Mouse (Mus musculus) heart, embryonic 16.5 days (tissue): ENCODE measurements at regions not wholly inside any gene's neighbourhood (a gene's known extent, or its start where the extent isn't known, plus 50 kb on each side); places are given as distances from the start of the nearest gene placed in this dataset.
A peak's percentile ranks its signal among the peaks of the same experiment; 100 is the strongest.
"Not testable (repeated sequence)": the region's sequence is repeated elsewhere in the genome, so short reads cannot be mapped to it uniquely, and the experiment has no call there.

Experiments used
- ATAC-seq: fragments of 200-750 bp; cut with Nextera tagmentation; replicated peaks from 2 replicates; pipeline ENCODE4 v1.8.0; 2017; ENCODE audit warnings: moderate number of reproducible peaks; ENCODE audit not compliant: insufficient read depth, low FRiP score; ENCODE audit errors: extremely low read depth
- H3K27ac ChIP-seq: fragments of 300-500 bp; sonication (generic); 2 replicates; pipeline ENCODE4 v1.5.1; 2014; ENCODE audit warnings: mild to moderate bottlenecking, low read length, control low read depth, moderate library complexity
- H3K27me3 ChIP-seq: fragments of 300-500 bp; sonication (generic); 2 replicates; pipeline ENCODE4 v1.6.1; 2014; ENCODE audit warnings: low read length, mixed read lengths; ENCODE audit not compliant: control insufficient read depth, insufficient read depth
- H3K36me3 ChIP-seq: fragments of 300-500 bp; sonication (generic); 2 replicates; pipeline ENCODE4 v1.6.1; 2014; ENCODE audit not compliant: control insufficient read depth, insufficient read depth
- H3K4me1 ChIP-seq: fragments of 300-500 bp; sonication (generic); 2 replicates; pipeline ENCODE4 v1.6.1; 2014; ENCODE audit warnings: low read length, mixed read lengths; ENCODE audit not compliant: control insufficient read depth, insufficient read depth
- H3K4me2 ChIP-seq: fragments of 300-500 bp; sonication (generic); 2 replicates; pipeline ENCODE4 v1.6.1; 2014; ENCODE audit warnings: low read depth, mild to moderate bottlenecking, control low read depth, low read length
- H3K4me3 ChIP-seq: fragments of 300-500 bp; sonication (generic); 2 replicates; pipeline ENCODE4 v1.5.1; 2014; ENCODE audit warnings: mild to moderate bottlenecking, control low read depth, low read length
- H3K9ac ChIP-seq: fragments of 300-500 bp; sonication (generic); 2 replicates; pipeline ENCODE4 v1.6.1; 2014; ENCODE audit warnings: low read length, control low read depth
- H3K9me3 ChIP-seq: fragments of 300-500 bp; sonication (generic); replicated peaks from 2 replicates; pipeline ENCODE4 v1.6.1; 2016; ENCODE audit warnings: low read length; ENCODE audit not compliant: control insufficient read depth
- WGBS: fragments of 180-500 bp; shearing (Covaris S2); extraction: QIAGEN DNeasy Blood & Tissue Kit; methylation state at CpG from one replicate; pipeline ENCODE4 v1.1.7; 2014; 5-methylcytosine and 5-hydroxymethylcytosine counted together

DNA sequence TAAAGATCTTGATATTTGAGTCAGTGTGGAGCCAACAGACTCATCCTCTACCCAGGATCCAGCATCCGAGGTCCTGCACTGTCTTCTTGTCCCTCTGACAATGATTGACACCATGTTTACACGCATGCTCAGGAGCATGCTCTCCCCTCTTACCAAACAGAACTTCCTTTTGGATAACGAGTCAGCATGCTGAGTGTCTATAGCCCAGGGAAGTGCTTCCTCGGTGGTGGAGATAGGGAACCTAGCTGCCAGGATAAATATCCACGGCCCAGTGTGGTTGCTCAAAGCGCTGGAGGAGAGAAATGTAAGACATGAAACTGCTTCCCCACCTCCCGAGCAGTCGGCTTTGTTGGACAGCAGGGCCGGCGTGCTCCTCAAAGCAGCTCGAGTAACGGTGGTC is 99.7 kb upstream of the Slc38a2 start:
- H3K4me1 ChIP-seq = peaks cover 32% of the 10 kb centered on the region
- 47% methylated on average over 12 of the region's 12 CpGs for WGBS

DNA sequence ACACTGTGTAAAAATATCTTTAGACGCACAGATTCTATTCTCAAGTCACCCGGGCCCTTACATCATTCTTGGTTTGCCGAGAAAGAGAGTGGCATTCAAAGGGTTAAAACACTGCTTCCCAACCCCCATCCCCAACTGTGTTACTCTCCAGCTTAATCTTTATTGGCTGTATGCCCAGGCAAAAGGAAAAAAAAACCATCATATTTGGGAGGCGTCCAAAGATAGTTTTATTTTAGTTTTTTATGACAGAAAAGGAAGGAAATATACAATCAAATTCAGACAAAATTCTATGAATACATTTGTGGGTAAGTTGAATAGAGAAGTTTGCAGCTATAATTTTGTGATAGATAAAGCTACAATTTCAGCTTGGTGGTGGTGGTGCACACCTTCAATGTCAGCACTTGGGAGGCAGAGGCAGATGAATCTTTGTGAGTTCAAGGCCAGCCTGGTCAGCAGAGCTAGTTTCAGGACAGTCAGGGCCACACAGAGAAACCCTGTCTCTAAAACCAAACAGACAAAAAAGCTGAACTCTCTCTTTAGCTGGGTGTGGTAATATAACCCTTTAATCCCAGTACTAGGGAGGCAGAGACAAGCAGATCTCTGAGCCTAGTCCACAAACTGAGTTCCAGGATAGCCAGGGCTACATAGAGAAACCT is 98.2 kb upstream of the Slc38a2 start:
- Histone ChIP-seq H3K36me3 (no peaks in the 10 kb centered on the region), H3K9ac (no peak overlapping the region), H3K9me3 (no peaks in the 10 kb centered on the region), H3K4me3 (no peak overlapping the region), H3K4me1 (peaks cover 33% of the 10 kb centered on the region), H3K4me2 (no peak overlapping the region), H3K27me3 (no peaks in the 10 kb centered on the region), H3K27ac (peak overlapping the region; percentile 89)
- 26% methylated on average over 4 of the region's 4 CpGs for WGBS
- ATAC-seq = 0 out of 2 replicates have a peak, but pooled peaks have one; percentile 11

More for the DNA sequence above, 99.7 kb upstream of the Slc38a2 start:
- Histone ChIP-seq H3K9me3 (no peaks in the 10 kb centered on the region), H3K27ac (peak overlapping the region; percentile 68), H3K27me3 (no peaks in the 10 kb centered on the region), H3K4me3 (no peak overlapping the region), H3K36me3 (no peaks in the 10 kb centered on the region), H3K9ac (peak overlapping the region; percentile 41; the same call in 1 of the 2 replicates), H3K4me2 (no peak overlapping the region)
- ATAC-seq = 0 out of 2 replicates have a peak, but pooled peaks have one; percentile 21

DNA sequence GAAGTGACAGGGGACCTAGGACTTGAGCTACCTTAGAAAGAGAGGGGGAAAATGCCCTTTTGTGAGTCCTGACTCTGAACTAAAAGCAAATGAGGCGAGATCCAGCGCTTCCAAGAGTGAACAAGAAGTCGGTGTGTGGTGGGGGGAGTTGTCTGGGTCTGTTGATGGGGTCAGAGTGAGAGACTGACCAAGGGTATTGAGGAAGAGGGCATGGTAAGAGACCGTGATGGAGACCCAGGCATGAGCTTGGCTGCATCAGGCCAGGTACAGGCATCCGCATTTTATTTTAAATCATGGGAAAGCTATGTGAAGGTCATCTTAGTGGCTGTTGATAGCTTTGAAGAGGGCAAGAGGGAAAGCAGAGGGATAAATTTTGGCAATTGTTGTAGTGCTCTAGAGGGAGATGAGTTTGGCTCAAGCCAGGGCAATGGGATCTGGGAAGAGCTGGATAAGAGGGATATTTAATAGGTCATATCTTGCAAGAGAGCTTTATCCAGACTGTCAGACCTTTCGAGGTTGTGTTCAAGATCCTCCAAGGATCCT is 94.7 kb upstream of the Slc38a2 start:
- no peak overlapping the region for H3K4me3 ChIP-seq
- H3K27me3 ChIP-seq = no peaks in the 10 kb centered on the region
- H3K9me3 ChIP-seq = no peaks in the 10 kb centered on the region
- peak; percentile 65 for ATAC-seq
- peaks cover 38% of the 10 kb centered on the region for H3K4me1 ChIP-seq
- WGBS = 68% methylated on average over 6 of the region's 6 CpGs
- H3K36me3 ChIP-seq = no peaks in the 10 kb centered on the region
- no peak overlapping the region for H3K4me2 ChIP-seq
- H3K27ac ChIP-seq = peak overlapping the region; percentile 59
- H3K9ac ChIP-seq = no peak overlapping the region

DNA sequence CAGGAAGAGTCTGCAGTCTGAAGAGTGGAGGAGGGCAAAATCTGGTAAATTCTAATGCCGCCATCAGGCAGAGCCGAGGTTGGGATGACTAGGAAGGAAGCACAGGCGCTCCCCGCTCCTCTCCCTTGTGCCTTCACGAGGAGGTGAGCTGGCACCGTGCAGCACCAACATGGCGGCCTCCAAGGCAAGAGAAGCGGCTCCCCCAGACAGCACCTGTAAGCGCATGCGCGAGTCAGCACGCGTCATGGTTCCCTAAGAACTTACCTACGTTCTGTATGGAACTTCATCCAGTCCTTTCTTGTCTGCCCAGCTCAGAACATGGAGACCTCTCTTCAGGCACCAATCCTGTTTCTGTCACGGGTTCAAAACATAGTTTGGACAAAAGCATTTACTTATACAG is 93.7 kb upstream of the Slc38a2 start:
- Histone ChIP-seq H3K27me3 (no peaks in the 10 kb centered on the region), H3K36me3 (no peaks in the 10 kb centered on the region), H3K4me3 (no peak overlapping the region), H3K4me1 (peaks cover 33% of the 10 kb centered on the region), H3K9ac (no peak overlapping the region), H3K27ac (no peak overlapping the region), H3K4me2 (no peak overlapping the region), H3K9me3 (no peaks in the 10 kb centered on the region)
- WGBS = 97% methylated on average over 15 of the region's 15 CpGs
- no peak for ATAC-seq

DNA sequence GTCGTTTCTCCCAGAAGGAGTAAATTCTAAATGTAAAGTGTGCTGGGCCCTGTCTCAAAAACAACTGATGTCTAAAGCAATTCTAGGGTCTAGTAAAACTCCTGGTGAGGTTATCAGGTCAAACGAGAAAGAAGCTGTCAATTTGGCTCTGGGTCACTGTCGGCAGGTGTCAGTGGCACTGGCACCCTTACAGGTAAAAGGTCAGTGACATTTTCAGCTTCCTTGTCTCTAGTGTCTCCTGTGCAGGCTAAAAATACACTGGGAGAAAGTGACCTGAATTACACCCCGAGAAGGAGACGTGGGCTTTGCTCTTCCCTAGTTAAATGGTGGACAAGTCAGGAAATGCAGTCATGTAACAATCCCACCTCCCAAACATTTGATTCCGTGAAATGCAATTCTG is 91.8 kb upstream of the Slc38a2 start:
- no peaks in the 10 kb centered on the region for H3K36me3 ChIP-seq
- no peak overlapping the region for H3K4me3 ChIP-seq
- ATAC-seq = no peak
- H3K9ac ChIP-seq = no peak overlapping the region
- peaks cover 19% of the 10 kb centered on the region for H3K4me1 ChIP-seq
- peak overlapping the region; percentile 51; the same call in 1 of the 2 replicates for H3K27ac ChIP-seq
- H3K4me2 ChIP-seq = no peak overlapping the region
- no peaks in the 10 kb centered on the region for H3K9me3 ChIP-seq
- WGBS = 59% methylated on average over 6 of the region's 6 CpGs
- H3K27me3 ChIP-seq = no peaks in the 10 kb centered on the region

DNA sequence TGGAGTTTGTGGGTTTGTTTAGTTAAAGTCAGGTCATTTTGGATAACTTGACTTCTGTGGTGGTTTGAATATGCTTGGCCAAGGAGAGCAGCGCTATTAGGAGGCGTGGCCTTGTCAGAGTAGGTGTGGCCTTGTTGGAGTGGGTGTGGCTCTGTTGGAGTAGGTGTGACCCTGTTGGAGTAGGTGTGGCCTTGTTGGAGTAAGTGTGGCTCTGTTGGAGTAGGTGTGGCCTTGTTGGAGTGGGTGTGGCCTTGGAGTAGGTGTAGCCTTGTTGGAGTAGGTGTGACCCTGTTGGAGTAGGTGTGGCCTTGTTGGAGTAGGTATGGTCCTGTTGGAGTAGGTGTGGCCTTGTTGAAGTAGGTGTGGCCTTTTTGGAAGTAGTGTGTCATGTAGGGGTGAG is 88.4 kb upstream of the Slc38a2 start:
- not testable (repeated sequence) for H3K27me3 ChIP-seq, H3K4me1 ChIP-seq, H3K36me3 ChIP-seq, H3K9ac ChIP-seq, H3K9me3 ChIP-seq, H3K4me2 ChIP-seq, ATAC-seq, H3K4me3 ChIP-seq, H3K27ac ChIP-seq
- WGBS = 93% methylated on average over 2 of the region's 2 CpGs

DNA sequence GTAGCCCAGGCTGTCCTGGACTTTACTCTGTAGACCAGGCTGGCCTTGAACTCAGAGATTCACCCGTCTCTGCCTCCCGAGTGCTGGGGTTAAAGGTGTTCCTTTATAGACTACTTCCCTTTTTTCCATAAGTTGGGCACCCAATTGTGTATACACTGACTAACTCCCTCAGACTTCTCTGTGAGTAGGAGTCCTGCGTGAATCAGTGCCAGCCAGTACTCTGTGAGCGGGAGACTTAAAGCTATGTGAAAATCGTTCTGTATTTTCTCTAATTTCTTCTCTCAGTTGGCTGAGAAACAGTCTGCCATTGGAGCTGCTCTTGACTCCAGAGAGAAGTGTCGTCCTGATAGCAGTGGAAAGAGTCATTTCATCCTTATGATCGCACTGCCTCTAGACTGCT is 85.0 kb upstream of the Slc38a2 start:
- no peak for ATAC-seq
- Histone ChIP-seq H3K4me3 (no peak overlapping the region), H3K27me3 (no peaks in the 10 kb centered on the region), H3K27ac (no peak overlapping the region), H3K4me1 (peaks cover 5% of the 10 kb centered on the region), H3K9me3 (no peaks in the 10 kb centered on the region), H3K4me2 (no peak overlapping the region), H3K9ac (no peak overlapping the region), H3K36me3 (no peaks in the 10 kb centered on the region)
- WGBS = 83% methylated on average over 7 of the region's 7 CpGs

DNA sequence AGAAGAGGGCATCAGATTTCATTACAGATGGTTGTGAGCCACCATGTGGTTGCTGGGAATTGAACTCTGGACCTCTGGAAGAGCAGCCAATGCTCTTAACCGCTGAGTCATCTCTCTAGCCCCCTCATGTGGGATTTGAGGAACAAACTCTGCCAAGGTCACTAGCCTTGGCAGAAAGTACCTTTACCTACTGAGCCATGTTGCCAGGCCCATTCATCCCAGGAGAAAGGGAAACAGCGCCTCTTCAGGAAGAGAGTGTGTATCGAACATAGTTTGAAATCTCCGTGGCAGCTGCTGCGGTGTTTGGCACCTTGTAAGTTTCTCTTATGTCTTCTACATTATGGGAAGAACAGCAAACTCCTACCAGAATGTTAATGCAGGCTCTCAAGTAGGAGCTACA is 82.0 kb upstream of the Slc38a2 start:
- 88% methylated on average over 5 of the region's 5 CpGs for WGBS
- H3K9me3 ChIP-seq = no peaks in the 10 kb centered on the region
- H3K9ac ChIP-seq = no peak overlapping the region
- H3K4me2 ChIP-seq = no peak overlapping the region
- ATAC-seq = no peak
- no peaks in the 10 kb centered on the region for H3K27me3 ChIP-seq
- peaks cover 18% of the 10 kb centered on the region for H3K4me1 ChIP-seq
- no peaks in the 10 kb centered on the region for H3K36me3 ChIP-seq
- no peak overlapping the region for H3K4me3 ChIP-seq
- H3K27ac ChIP-seq = no peak overlapping the region

DNA sequence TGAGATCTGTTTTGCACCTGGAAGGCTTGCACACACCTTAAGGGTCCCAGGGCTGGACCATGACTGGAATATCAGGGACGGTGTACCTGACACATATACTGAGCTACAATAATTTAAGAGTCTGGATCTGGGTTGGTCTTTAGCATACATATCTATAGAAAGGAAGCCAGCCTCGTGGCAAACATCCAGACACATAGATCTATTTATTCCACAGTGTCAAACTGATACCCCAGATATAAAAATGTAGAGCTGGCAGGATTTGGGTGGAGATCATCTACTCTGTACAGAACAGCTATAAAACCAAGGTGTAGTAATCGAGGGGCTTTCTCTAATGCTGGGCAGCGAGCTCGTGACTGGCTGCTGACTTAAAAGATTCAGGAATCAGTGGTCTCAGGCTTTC is 81.1 kb upstream of the Slc38a2 start:
- Histone ChIP-seq H3K4me1 (peaks cover 18% of the 10 kb centered on the region), H3K36me3 (no peaks in the 10 kb centered on the region), H3K4me2 (no peak overlapping the region), H3K9ac (no peak overlapping the region), H3K27ac (no peak overlapping the region), H3K9me3 (no peaks in the 10 kb centered on the region), H3K27me3 (no peaks in the 10 kb centered on the region), H3K4me3 (no peak overlapping the region)
- 75% methylated on average over 5 of the region's 5 CpGs for WGBS
- no peak for ATAC-seq
